Mouse (Mus musculus): ENCODE results near the gene Dkk3. TPM values are rescaled to one million over a fixed set of nuclear protein-coding genes. Genes with fewer than 3 reads are reported as not detected.
"Not testable (repeated sequence)": the region's sequence is repeated elsewhere in the genome, so short reads cannot be mapped to it uniquely, and the experiment has no call there.

The Dkk3 gene
- polyA plus RNA-seq, 1 experiment from 2014 or later: 99.3 TPM

DNA sequence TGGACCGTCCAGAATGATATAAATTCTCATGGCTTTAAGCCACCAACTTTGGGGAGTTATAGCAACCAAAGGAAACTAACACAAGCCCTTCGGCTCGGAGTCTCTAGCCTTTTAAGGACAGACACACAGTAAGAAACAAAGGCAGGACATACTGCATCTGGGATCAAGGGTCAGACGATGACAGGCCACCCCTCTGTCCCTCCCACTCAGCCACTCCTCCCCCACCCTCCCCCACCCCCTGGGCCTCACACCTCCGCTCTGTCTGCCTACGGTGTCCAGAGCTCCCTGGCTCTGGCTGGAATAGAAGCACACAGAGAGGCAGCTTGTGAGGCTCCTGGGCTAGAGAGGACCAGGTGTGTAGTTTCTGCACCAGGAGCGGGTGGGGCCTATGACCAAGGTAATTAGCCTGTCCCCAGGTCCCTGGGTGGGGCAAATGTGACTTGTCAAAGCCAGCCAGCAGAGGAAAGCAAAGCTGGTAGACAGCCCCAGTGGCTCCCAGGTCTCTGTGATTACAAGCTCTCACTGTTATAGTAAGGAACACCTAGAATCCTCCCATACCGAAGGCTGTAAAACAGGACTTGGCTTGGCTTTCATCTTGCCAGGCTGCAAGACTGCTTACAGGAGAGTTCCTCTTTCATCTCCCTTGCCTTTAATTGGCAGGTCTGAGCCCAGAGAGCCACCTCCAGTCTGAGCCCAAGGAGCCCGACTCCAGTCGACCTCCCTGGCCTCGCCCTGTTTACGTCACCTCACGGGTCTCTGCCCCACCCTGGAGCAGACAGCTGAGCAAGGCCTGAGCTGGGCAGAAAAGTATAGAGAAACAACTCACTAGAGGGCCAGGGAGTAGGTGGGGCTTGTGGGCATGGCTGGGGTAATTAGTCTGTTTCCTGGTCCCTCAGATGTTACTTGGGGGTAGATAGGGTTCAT lies 28.9 kb upstream of the Dkk3 start:
- Histone ChIP-seq H3K9me3 (no peaks in the 10 kb centered on the region), H3K4me1 (peaks cover 37% of the 10 kb centered on the region), H3K4me2 (no peak overlapping the region), H3K36me3 (no peaks in the 10 kb centered on the region), H3K4me3 (no peak overlapping the region), H3K27me3 (no peaks in the 10 kb centered on the region), H3K9ac (no peak overlapping the region), H3K27ac (peak overlapping the region; percentile 35)
- 33% methylated on average over 13 of the region's 13 CpGs for WGBS
- ATAC-seq (ENCODE audit: insufficient number of reproducible peaks, low FRiP score, low TSS enrichment, low read depth): peak; percentile 49; the same call in 1 of the 2 replicates

GRCm38 (mm10) chr7:112186871-112187270 lies 28.0 kb upstream of the Dkk3 start:
- 64% methylated on average over 7 of the region's 7 CpGs for WGBS
- H3K9ac ChIP-seq: no peak overlapping the region
- H3K4me1 ChIP-seq: peaks cover 28% of the 10 kb centered on the region
- H3K27me3 ChIP-seq: no peaks in the 10 kb centered on the region
- H3K4me2 ChIP-seq: no peak overlapping the region
- no peak overlapping the region for H3K27ac ChIP-seq
- H3K36me3 ChIP-seq: no peaks in the 10 kb centered on the region
- H3K4me3 ChIP-seq: no peak overlapping the region
- ATAC-seq (ENCODE audit: insufficient number of reproducible peaks, low FRiP score, low TSS enrichment, low read depth): no peak
- H3K9me3 ChIP-seq: no peaks in the 10 kb centered on the region

DNA sequence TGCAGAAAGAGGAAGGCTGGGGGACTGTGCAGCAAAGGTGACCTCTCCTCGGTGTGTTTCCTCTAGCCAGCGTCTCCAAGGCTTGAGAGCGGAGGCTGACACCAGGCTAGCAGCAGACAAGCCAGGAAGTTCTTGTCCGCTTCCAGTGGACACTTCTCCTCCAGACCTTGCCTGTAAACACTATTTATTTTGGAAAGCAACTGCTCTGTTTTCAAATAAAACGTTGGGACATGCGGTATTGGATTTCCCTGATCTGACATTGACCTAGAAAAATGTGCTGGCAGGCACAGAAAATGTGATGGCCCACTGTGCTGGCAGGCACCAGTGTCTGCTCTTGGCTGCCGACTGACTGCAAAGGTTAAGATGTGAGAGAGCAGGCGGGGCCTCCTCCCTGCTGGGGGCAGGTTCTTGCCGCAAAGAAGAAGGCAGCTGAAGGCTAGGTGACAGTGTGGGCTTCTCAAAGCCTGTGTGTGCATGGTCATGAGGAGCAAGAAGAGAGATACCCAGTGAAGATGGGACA lies 26.4 kb upstream of the Dkk3 start:
- Histone ChIP-seq H3K4me3 (no peak overlapping the region), H3K9me3 (no peaks in the 10 kb centered on the region), H3K4me1 (peaks cover 28% of the 10 kb centered on the region), H3K27ac (no peak overlapping the region), H3K9ac (no peak overlapping the region), H3K27me3 (no peaks in the 10 kb centered on the region), H3K4me2 (no peak overlapping the region), H3K36me3 (no peaks in the 10 kb centered on the region)
- ATAC-seq (ENCODE audit: insufficient number of reproducible peaks, low FRiP score, low TSS enrichment, low read depth): no peak
- WGBS: 56% methylated on average over 9 of the region's 9 CpGs

DNA sequence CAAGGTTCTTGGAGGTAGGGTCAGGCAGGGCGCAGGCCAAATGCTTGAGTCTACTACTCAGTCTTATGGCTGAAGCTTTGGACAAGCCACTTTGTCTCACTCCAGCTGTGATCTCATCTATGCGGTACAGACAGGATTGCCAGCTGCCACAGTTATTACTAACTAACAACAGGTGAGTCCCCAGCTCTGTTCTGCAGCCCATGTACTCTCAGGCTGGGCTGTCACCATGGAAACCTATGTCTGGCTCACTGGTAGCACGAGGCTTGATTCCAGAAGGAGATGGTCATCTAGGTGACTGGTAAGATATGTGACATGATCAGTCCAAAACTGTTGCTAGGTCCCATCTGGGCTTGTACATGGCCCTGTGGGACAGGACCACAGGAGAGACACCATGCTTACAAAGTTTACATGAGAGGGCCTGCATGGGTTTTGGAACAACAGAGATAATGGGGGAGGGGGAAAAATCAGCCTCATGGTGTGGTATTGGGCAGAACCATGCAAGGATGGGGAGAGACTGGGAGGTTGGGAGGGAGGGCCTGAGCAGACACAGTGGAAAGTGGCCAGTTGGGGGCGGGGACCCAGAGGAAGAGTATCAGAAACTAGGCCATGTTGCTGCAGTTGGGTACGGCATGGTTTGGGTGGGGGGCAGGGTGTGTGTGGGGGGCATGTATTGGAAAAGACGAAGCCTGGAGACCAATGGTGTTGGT lies 25.8 kb upstream of the Dkk3 start:
- no peaks in the 10 kb centered on the region for H3K27me3 ChIP-seq
- H3K36me3 ChIP-seq: no peaks in the 10 kb centered on the region
- no peak for ATAC-seq (ENCODE audit: insufficient number of reproducible peaks, low FRiP score, low TSS enrichment, low read depth)
- no peak overlapping the region for H3K27ac ChIP-seq
- no peaks in the 10 kb centered on the region for H3K9me3 ChIP-seq
- no peak overlapping the region for H3K4me2 ChIP-seq
- H3K4me3 ChIP-seq: no peak overlapping the region
- WGBS: 67% methylated on average over 6 of the region's 6 CpGs
- H3K9ac ChIP-seq: no peak overlapping the region
- H3K4me1 ChIP-seq: peaks cover 34% of the 10 kb centered on the region

- Histone ChIP-seq H3K27me3 (no peaks in the 10 kb centered on the region), H3K36me3 (no peaks in the 10 kb centered on the region), H3K27ac (no peak overlapping the region), H3K9ac (no peak overlapping the region), H3K4me3 (no peak overlapping the region), H3K9me3 (no peaks in the 10 kb centered on the region), H3K4me2 (no peak overlapping the region), H3K4me1 (peaks cover 31% of the 10 kb centered on the region)
- ATAC-seq (ENCODE audit: insufficient number of reproducible peaks, low FRiP score, low TSS enrichment, low read depth): peak; percentile 12; the same call in 1 of the 2 replicates
- 29% methylated on average over 5 of the region's 5 CpGs for WGBS
Observed at GRCm38 (mm10) chr7:112183258-112183841, 24.5 kb upstream of the Dkk3 start.

GRCm38 (mm10) chr7:112180235-112180705 lies 21.4 kb upstream of the Dkk3 start:
- Histone ChIP-seq H3K36me3 (no peaks in the 10 kb centered on the region), H3K4me1 (peaks cover 15% of the 10 kb centered on the region), H3K9ac (no peak overlapping the region), H3K4me3 (no peak overlapping the region), H3K27ac (no peak overlapping the region), H3K9me3 (no peaks in the 10 kb centered on the region), H3K4me2 (peak overlapping the region; percentile 24; the same call in 1 of the 2 replicates), H3K27me3 (no peaks in the 10 kb centered on the region)
- WGBS: 6% methylated on average over 8 of the region's 10 CpGs
- peak; percentile 80 for ATAC-seq (ENCODE audit: insufficient number of reproducible peaks, low FRiP score, low TSS enrichment, low read depth)

DNA sequence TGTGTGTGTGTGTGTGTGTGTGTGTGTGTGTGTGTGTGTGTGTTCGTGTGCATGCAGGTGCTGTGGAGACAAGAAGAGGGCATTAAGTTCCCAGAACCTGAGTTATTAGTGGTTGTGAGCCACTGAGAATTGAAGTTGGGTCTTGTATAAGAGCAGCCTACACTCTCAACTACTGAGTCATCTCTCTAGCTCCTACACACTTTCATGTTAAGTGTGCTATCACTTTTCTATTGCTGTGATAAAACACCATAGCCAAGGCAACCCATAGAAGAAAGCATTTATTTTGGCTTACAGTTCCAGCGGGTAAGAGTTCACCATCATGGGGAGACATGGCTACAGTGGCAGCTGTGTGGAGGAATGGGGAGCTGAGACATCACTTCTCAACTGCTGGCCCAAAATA lies 17.8 kb upstream of the Dkk3 start:
- ATAC-seq (ENCODE audit: insufficient number of reproducible peaks, low FRiP score, low TSS enrichment, low read depth): no peak
- peaks cover 11% of the 10 kb centered on the region for H3K4me1 ChIP-seq
- WGBS: 76% methylated on average over 2 of the region's 2 CpGs

GRCm38 (mm10) chr7:112172669-112173068 lies 13.8 kb upstream of the Dkk3 start:
- H3K27ac ChIP-seq: no peak overlapping the region
- WGBS: 70% methylated on average over 4 of the region's 4 CpGs
- H3K27me3 ChIP-seq: no peaks in the 10 kb centered on the region
- no peak overlapping the region for H3K4me3 ChIP-seq
- ATAC-seq (ENCODE audit: insufficient number of reproducible peaks, low FRiP score, low TSS enrichment, low read depth): no peak
- peaks cover 6% of the 10 kb centered on the region for H3K4me1 ChIP-seq
- H3K9me3 ChIP-seq: no peaks in the 10 kb centered on the region
- no peak overlapping the region for H3K4me2 ChIP-seq
- no peaks in the 10 kb centered on the region for H3K36me3 ChIP-seq
- no peak overlapping the region for H3K9ac ChIP-seq

More for the DNA sequence above, 17.8 kb upstream of the Dkk3 start:
- Histone ChIP-seq H3K27ac (no peak overlapping the region), H3K27me3 (no peaks in the 10 kb centered on the region), H3K9ac (no peak overlapping the region), H3K36me3 (no peaks in the 10 kb centered on the region), H3K4me3 (no peak overlapping the region), H3K9me3 (no peaks in the 10 kb centered on the region), H3K4me2 (no peak overlapping the region)

DNA sequence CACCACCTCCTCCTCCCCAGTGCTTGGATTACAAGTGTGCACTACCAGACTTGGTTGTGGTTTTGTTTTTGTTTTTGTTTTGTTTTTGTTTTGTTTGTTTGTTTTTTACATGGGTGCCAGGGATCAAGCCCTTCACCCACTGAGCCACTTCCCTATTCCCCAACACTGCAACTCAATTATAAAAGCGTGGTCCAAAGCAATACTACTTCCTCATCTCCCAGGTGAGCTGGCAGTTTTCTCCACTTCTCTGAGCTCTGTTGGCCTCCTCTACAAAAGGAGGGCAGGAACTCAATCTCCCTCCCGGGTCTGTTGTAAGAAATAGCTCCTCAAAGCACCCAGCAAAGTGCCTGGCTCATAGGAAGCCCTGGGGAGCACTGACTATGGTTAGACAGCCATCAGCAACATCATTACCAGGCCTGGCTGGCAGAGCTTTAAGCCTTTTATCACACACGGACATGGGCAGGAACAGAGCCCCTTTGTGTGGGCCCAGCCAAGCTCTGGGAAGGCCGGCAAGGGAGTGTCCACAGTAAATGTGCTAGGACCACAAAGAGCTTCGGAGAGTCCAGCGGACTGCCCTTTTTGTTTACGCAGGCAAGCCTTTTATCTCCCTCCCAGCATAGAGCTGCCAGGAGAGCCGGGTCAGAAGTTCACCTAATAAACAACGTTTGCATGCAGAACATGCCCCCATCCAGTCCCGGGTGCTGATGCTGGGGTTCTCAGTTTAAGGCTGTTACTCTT lies 11.3 kb upstream of the Dkk3 start:
- no peak for ATAC-seq (ENCODE audit: insufficient number of reproducible peaks, low FRiP score, low TSS enrichment, low read depth)
- Histone ChIP-seq H3K4me1 (peaks cover 6% of the 10 kb centered on the region), H3K36me3 (no peaks in the 10 kb centered on the region), H3K4me3 (no peak overlapping the region), H3K27me3 (no peaks in the 10 kb centered on the region), H3K27ac (no peak overlapping the region), H3K9ac (no peak overlapping the region), H3K4me2 (no peak overlapping the region), H3K9me3 (no peaks in the 10 kb centered on the region)
- WGBS: 37% methylated on average over 10 of the region's 10 CpGs

- Histone ChIP-seq H3K27ac (peak overlapping the region; percentile 67), H3K27me3 (no peaks in the 10 kb centered on the region), H3K4me2 (no peak overlapping the region), H3K4me3 (no peak overlapping the region), H3K36me3 (no peaks in the 10 kb centered on the region), H3K9ac (no peak overlapping the region), H3K9me3 (no peaks in the 10 kb centered on the region), H3K4me1 (peaks cover 12% of the 10 kb centered on the region)
- no peak for ATAC-seq (ENCODE audit: insufficient number of reproducible peaks, low FRiP score, low TSS enrichment, low read depth)
- 68% methylated on average over 4 of the region's 4 CpGs for WGBS
Observed at GRCm38 (mm10) chr7:112165593-112165992, 6.7 kb upstream of the Dkk3 start.

DNA sequence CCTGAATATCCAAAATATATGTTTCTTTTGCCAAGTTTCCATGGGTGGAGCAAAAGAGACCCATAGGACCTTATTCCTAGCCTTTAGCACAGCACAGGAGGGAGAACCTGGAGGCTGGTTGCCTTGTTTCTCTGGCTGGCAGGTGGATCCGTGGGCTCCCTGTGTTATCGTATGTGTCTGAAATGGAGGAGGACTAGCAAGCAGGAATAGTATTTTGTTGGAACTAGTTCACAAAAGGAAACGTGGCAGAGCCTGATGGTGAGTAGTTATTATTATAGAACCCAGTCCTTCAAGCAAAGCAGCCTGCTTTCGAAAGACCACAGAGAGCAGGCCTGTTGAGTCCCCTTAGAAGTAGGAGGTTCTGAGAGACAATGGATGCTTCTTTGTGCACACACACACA lies 6.2 kb upstream of the Dkk3 start:
- H3K9ac ChIP-seq, H3K4me1 ChIP-seq, H3K27me3 ChIP-seq, H3K9me3 ChIP-seq, H3K4me2 ChIP-seq, H3K36me3 ChIP-seq, H3K4me3 ChIP-seq: not testable (repeated sequence)
- peak overlapping the region; percentile 67 for H3K27ac ChIP-seq
- ATAC-seq (ENCODE audit: insufficient number of reproducible peaks, low FRiP score, low TSS enrichment, low read depth): peak; percentile 48; the same call in 1 of the 2 replicates
- 65% methylated on average over 4 of the region's 4 CpGs for WGBS
